Mouse (Mus musculus) heart, postnatal 0 days (tissue): ENCODE measurements around the gene Unkl.

Source experiments
- CTCF ChIP-seq: IDR thresholded peaks from 2 replicates; pipeline ENCODE4 v1.5.1; 2016; ENCODE audit warnings: antibody characterized with exemption, control low read depth, low read depth
- EP300 ChIP-seq: IDR thresholded peaks from 2 replicates; pipeline ENCODE4 v1.6.1; 2016; ENCODE audit warnings: antibody characterized with exemption, low read depth

- no peak for TF ChIP-seq CTCF
- TF ChIP-seq EP300 = no peak
These were observed 60.0 kb downstream of the Unkl start for GRCm38 (mm10) chr17:25248033-25248750.
